Mouse (Mus musculus) thymus, adult 2 months (tissue): Measurements from ENCODE around the gene a. TPM values are rescaled to one million over a fixed set of nuclear protein-coding genes. Genes with fewer than 3 reads are reported as not detected.

Experiments used
- DNase-seq: peaks from one replicate; pipeline ENCODE4 v3.0.0; 2021
- H3K27ac ChIP-seq: fragments of 200-500 bp; 2 replicates; pipeline ENCODE4 v1.5.1; 2012; ENCODE audit warnings: low read length, control low read depth; ENCODE audit not compliant: control insufficient read depth, insufficient read depth
- H3K27me3 ChIP-seq: fragments of 200-500 bp; 2 replicates; pipeline ENCODE4 v1.6.1; 2012; ENCODE audit warnings: mild to moderate bottlenecking, low read length, moderate library complexity, mixed read lengths; ENCODE audit not compliant: control insufficient read depth, insufficient read depth
- H3K36me3 ChIP-seq: fragments of 200-500 bp; 2 replicates; pipeline ENCODE4 v1.6.1; 2012; ENCODE audit warnings: mild to moderate bottlenecking, low read length, moderate library complexity; ENCODE audit not compliant: control insufficient read depth, insufficient read depth
- H3K4me1 ChIP-seq: fragments of 200-500 bp; replicated peaks from 2 replicates; pipeline ENCODE4 v1.6.1; 2012; ENCODE audit warnings: low read length; ENCODE audit not compliant: control insufficient read depth, insufficient read depth
- H3K4me3 ChIP-seq: fragments of 200-500 bp; 2 replicates; pipeline ENCODE4 v1.5.1; 2012; ENCODE audit warnings: mild to moderate bottlenecking, low read length, control low read depth, moderate library complexity; ENCODE audit not compliant: control insufficient read depth, insufficient read depth
- CTCF ChIP-seq: fragments of 200-500 bp; IDR thresholded peaks from 2 replicates; pipeline ENCODE4 v1.5.1; 2012; ENCODE audit warnings: mild to moderate bottlenecking, control low read depth, low read length, moderate library complexity, borderline replicate concordance; ENCODE audit not compliant: control insufficient read depth, poor library complexity, insufficient read depth; ENCODE audit errors: extremely low read depth
- POLR2A ChIP-seq: fragments of 200-500 bp; IDR thresholded peaks from 2 replicates; pipeline ENCODE4 v1.6.1; 2012; ENCODE audit warnings: mild to moderate bottlenecking, low read length, control low read depth, moderate library complexity; ENCODE audit not compliant: control insufficient read depth, poor library complexity, insufficient read depth; ENCODE audit errors: extremely low read depth
- WGBS: fragments of 180-500 bp; shearing (Covaris S2); methylation state at CpG from one replicate; pipeline ENCODE4 v1.1.7; 2018; 5-methylcytosine and 5-hydroxymethylcytosine counted together
- polyA plus RNA-seq: library from polyadenylated mRNA; depleted of rRNA; stranded (reverse); fragments of >200 nt; gene quantifications from 2 replicates; pipeline ENCODE4 v1.2.3, GENCODE M21; 2012

a gene
- polyA plus RNA-seq, 1 experiment = 4.7 TPM

DNA sequence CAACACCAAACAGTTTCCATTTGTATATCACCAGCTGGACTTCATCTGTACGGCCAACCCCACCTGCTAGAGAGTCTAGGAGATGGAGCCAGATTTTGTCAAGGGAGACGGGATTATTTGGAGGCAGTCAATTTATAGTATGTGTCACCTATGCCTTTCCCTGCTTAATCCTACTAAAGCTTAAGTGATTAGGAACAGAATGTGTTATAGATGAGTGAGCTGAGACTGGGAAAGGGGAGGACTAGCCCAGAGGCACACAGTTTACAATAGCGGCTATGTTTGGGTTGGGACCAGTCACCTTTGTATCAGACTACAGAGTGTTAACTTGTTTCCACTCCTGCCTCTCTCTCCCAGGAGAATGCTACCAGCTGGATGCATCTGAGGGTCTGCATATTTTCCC, 11.6 kb upstream of the a start:
- TF ChIP-seq POLR2A (no peak), CTCF (no peak)
- no peak overlapping the region for H3K4me3 ChIP-seq
- DNase-seq = no peak
- H3K4me1 ChIP-seq = no peaks in the 10 kb centered on the region
- H3K27ac ChIP-seq = no peak overlapping the region
- no peaks in the 10 kb centered on the region for H3K36me3 ChIP-seq
- H3K27me3 ChIP-seq = no peaks in the 10 kb centered on the region
- WGBS = 94% methylated on average over 3 of the region's 3 CpGs

DNA sequence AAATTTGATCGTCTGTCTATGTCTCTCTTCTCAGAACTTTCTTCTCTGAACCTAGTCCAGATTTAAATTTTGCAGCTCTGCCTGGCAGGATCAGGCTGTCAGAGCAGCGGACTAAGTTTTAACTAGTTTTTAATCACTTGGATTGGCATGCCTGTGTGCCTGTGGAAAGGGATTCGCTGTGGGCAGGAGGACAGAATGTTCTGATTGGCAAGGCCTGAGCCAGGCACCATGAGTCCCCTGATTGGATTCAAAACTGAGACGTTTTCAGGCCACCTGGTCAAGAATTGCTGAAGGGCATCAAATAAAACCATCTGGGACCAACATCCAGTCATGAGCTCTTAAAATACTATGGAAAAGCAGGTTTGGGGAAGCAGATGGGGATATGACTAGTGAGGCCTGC, 8.8 kb upstream of the a start:
- H3K4me1 ChIP-seq = no peaks in the 10 kb centered on the region
- H3K4me3 ChIP-seq = no peak overlapping the region
- H3K27me3 ChIP-seq = no peaks in the 10 kb centered on the region
- TF ChIP-seq POLR2A = no peak
- no peak for TF ChIP-seq CTCF
- no peaks in the 10 kb centered on the region for H3K36me3 ChIP-seq
- DNase-seq = no peak
- H3K27ac ChIP-seq = no peak overlapping the region
- 89% methylated on average over 4 of the region's 4 CpGs for WGBS

DNA sequence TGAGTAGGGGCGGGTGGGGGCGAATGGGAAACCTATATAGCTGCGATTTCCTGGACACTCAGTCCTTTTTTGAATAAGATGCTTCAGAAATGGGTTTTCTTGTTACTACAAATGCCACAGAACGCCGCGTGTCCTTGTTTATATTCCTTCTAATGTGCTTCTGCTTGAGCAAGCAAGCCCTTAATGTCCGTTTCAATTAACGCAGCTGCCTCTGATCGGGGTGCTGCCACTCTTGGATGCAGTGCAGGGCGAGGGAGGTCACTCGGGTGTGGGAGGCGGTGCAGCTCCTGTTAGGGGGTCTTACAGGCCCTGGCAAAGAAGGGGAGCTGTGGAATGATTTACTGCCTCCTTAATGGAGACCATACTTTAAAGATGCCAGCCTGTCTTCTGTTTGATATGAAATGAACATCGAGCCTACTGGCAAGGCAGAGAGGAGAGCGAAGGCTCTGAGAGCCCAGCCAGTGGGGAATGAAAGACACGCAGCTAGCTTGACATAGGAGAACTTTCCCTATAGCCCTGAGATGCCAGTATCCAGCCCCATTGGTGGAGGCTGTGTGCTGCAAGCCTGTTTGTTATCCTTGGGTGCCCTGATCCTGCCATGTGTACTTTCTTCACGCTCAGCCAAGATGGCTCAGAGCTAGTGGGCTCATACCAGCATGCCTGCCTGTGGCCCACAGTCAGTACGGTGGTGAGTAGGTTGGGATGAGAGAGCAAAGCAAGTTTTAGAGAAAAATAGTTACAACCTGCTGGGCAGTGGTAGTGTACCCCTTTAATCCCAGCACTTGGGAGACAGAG, 8.1 kb upstream of the a start:
- Histone ChIP-seq H3K27ac (no peak overlapping the region), H3K4me3 (no peak overlapping the region), H3K27me3 (no peaks in the 10 kb centered on the region), H3K4me1 (no peaks in the 10 kb centered on the region), H3K36me3 (no peaks in the 10 kb centered on the region)
- TF ChIP-seq CTCF = no peak
- TF ChIP-seq POLR2A = no peak
- DNase-seq = no peak
- WGBS = 95% methylated on average over 17 of the region's 17 CpGs

DNA sequence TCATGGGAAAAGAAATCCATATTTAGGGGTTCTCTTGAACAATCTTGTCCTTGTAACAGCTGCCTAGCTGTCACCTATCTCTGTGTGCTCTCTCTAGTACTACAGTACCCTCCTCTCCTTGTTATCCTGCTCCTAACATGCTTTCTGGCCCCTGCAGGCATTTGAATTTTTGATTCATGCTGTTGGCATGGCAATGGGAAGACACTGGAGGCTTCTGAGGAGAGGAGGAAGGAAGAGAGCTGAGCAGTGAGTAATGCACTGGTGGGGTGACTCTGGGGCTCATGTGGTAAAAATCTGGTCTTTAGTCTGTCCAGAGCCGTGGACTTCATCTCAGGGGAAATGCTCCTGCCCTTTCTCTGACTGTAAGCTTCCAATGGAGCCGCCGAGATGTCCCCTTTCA, 5.9 kb upstream of the a start:
- H3K4me1 ChIP-seq = no peaks in the 10 kb centered on the region
- 63% methylated on average over 3 of the region's 3 CpGs for WGBS
- H3K36me3 ChIP-seq = no peaks in the 10 kb centered on the region
- DNase-seq = no peak
- H3K27ac ChIP-seq = no peak overlapping the region
- no peaks in the 10 kb centered on the region for H3K27me3 ChIP-seq
- no peak for TF ChIP-seq POLR2A
- no peak for TF ChIP-seq CTCF
- H3K4me3 ChIP-seq = no peak overlapping the region

DNA sequence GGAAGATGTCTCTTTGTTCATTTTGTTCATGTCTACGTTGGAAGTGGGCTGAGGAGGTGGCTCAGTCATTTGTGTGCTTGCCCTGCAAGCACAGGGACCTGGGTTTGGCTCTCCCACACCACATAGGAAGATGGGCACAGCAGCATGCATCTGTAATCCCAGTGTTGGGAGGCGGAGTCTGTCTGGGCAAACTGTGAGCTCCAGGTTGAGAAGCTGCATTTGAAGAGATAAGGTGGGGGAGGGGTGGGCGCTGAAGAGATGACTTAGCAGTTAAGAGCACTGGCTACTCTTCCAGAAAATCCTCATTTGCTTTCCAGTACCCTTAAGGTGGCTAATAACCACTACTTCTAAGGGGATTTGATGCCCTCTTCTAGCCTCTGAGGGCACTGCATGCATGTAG, 5.0 kb upstream of the a start:
- no peak for DNase-seq
- no peak overlapping the region for H3K4me3 ChIP-seq
- H3K36me3 ChIP-seq = no peaks in the 10 kb centered on the region
- H3K27me3 ChIP-seq = no peaks in the 10 kb centered on the region
- H3K27ac ChIP-seq = no peak overlapping the region
- H3K4me1 ChIP-seq = no peaks in the 10 kb centered on the region
- no peak for TF ChIP-seq POLR2A
- TF ChIP-seq CTCF = no peak
- WGBS = 87% methylated on average over 3 of the region's 3 CpGs

DNA sequence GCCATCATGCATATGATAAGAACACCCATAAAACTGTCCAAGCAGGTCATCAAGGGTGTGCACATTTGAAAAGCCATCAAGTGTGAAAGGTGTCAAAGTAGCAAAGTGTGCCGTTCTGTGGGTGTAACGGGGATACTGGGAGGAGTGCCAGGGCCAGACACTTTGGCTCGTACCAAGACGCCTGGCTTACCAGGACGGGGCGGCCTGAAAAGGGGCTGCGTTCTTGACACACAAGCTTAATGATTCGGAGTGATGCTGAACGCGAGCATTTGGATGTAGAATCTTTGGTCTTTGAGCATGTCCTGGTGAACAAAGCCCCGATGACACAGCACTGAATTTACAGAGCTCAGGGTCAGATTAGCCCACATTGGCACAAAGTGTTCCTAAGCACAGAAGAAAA, 4.4 kb upstream of the a start:
- H3K4me1 ChIP-seq = no peaks in the 10 kb centered on the region
- no peaks in the 10 kb centered on the region for H3K36me3 ChIP-seq
- 95% methylated on average over 11 of the region's 11 CpGs for WGBS
- no peak overlapping the region for H3K27ac ChIP-seq
- TF ChIP-seq CTCF (no peak), POLR2A (no peak)
- H3K4me3 ChIP-seq = no peak overlapping the region
- no peak for DNase-seq
- no peaks in the 10 kb centered on the region for H3K27me3 ChIP-seq
